Mouse (Mus musculus): ENCODE results near the gene Dock2. TPM values are rescaled to one million over a fixed set of nuclear protein-coding genes. Genes with fewer than 3 reads are reported as not detected.

Gene Dock2
- total RNA-seq, 2 experiments from 2014 or later, result 1.9 to 6.0 TPM

- DNase-seq, result no peak
These were observed 256.5 kb downstream of the Dock2 start for GRCm38 (mm10) chr11:34527238-34527637.

GRCm38 (mm10) chr11:34525096-34525891 is 258.4 kb downstream of the Dock2 start:
- no peak for DNase-seq

DNA sequence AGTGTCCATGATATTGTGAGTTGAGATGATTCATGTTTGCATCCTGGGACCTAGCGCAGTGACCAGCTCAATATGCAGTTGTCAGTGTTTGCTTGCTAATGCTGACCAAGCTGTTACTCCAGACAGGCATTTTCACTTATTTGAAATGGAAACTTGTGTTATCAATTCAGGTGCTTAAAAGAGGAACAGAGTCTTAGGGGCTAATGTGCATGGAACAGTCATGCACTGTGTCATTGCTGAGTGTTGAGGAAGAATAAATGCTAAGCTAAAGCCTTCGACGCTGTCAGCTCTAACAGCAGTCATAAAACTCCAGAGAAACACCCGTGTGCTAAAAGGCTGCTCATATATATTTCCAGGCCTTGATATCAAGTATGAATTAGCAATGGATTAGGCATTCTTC is 259.1 kb downstream of the Dock2 start:
- no peak for DNase-seq

- no peak for DNase-seq
These were observed 265.1 kb downstream of the Dock2 start for GRCm38 (mm10) chr11:34518566-34518965.

DNA sequence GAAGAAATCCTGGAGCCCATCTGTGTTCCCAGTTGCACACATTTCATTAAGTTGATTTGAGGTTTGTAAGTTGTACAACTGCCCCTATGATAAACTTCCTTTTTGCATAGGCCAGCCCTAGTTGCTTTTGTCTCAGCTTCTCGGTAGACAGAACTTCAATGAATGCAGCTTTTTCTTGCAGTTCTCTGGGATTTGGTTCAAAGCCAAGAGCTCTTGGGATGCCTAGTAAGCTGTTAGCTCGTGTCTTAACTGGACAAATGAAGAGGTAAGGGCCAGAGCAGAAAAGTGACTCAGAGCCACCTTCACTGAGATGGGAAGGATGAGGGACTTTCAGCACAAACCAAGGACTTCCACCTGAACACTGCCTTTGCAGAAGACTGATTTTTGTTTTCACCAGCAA is 266.7 kb downstream of the Dock2 start:
- no peak for DNase-seq

- DNase-seq, result no peak
These were observed 268.4 kb downstream of the Dock2 start for GRCm38 (mm10) chr11:34515301-34515700.

DNA sequence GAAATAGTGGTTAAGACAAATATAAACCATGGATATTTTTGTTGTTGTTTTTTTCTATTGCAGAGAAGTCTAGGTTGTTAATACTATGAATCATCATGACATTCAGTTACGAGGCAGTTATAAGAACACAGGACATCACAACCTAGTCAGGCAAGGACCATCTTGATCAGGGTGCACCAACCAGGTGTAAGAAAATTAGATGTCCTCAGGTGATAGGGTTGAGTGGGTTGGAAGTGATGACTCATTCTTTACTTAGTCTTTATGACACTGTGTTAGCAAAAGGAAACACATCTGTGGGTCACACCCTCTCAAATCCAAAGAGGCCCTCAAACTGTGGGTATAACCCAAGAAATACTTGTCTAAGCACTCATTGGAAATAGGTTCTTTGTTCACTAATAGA is 277.3 kb downstream of the Dock2 start:
- no peak for DNase-seq

DNA sequence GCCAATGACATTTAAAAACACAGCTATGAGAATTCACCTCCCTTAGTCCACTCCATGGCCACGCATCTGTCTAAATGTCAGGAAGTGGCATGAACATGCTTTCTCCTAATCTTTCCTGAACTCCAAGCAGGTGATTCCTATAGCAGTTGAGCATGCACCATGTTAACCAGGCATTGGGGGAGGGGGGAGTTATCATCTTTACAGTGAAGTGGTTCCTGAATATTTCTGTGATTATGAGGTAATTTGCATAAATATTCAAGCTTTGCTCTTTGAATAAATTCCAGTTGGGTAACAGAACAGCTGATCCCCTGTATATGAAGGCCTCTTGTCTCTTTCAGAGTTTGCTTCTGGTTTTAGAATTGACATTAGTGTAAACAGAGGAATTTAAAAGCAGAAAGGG is 284.0 kb downstream of the Dock2 start:
- no peak for DNase-seq

DNA sequence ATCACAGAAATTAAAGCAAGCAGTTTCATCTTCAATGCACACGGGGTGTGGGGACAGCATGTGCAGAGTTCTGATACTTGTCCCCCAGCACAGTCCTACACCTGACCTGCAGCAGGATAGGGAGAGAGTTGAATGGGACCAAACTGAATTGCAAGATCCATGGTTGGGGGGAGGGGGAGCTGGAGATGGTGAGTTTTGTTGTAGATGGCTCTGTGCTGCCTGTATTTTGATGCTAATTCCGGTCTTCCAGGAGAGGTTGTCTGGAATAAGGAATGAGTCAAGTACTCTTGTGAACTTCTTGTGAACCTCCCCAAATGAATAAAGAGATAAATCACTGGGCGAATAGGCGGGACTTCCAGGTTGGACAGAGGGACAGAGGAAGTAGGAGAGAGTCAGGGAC is 289.0 kb downstream of the Dock2 start:
- DNase-seq, result no peak

DNA sequence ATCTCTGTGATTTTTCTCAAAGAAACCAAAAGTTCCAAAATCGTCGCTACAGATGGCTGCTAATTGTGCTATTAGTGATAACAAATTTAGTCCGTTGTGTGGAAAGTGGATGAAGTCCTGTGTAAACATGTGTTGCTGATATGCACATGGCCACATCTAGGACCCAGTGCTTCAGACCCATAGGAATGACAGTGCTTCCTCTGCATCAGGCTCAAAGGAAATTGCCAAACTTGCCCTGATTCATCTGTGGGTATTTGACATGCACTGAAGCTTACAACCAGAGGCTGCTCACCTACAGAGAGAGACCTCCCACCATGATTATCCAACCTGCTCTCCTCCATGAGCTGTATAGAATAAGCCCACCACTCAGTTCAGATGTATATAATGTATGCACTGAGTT is 290.7 kb downstream of the Dock2 start:
- DNase-seq, result no peak

DNA sequence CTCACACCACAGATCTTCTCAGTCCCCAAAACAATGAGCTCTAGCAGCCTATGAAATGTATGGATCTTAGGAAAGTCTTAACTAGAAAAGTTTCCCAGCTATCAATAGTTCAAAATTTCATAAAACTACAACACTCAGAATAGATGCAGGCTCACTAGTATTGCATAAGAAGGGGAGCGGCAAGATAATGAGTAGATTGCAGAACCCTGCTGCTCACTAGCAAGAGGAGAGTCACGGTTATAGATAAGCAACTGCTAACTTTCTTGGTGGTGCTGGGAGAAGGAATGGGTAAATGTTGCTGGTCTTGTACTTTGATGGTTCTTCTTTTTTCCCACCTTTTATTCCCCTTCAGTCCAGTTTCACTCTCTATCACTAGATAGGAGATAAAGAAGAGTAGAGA is 291.5 kb downstream of the Dock2 start:
- DNase-seq, result no peak

GRCm38 (mm10) chr11:34489548-34489947 is 294.1 kb downstream of the Dock2 start:
- DNase-seq, result no peak

GRCm38 (mm10) chr11:34479301-34479700 is 304.4 kb downstream of the Dock2 start:
- no peak for DNase-seq

GRCm38 (mm10) chr11:34469792-34470191 is 313.9 kb downstream of the Dock2 start:
- no peak for DNase-seq

- no peak for DNase-seq
These were observed 315.1 kb downstream of the Dock2 start for GRCm38 (mm10) chr11:34468571-34468970.

DNA sequence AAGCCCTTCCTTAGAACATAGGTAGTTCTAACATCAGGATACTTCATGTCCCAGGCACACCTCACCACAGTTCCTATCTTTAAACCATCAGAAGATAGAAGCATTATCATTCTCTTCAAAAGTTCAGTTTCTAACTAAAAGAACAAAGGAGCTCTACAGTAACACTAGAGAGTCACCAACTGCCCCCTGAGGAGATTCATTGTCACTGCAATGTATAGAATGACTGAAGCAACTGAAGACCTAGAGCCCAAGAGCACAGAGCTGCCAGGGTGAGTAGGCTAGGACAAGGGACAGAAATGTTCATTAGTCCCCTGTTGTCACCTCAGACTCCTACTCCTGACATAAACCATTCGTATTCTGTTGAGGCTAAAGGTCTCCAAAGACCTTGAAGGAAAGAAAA is 316.6 kb downstream of the Dock2 start:
- no peak for DNase-seq

DNA sequence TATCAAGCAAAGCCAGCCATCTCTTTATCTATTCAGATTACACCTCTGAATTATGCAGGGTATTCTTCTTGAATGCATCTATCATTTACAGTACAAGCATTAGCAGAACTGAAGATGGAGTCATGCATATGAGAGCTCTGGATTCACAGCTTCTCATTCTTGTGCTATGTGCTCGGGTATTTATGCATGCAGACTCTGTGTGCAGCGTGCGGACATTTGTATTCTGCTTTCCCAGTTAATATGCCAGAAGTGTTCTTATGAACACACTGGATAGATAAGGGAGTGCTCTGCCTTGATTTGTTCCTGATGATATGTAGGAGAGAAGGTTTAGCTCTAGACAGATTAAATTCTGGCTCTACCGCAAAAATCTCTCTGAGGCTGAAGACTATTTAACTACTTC is 333.7 kb downstream of the Dock2 start:
- DNase-seq, result no peak

- peak in 1 of 2 experiments; percentile 37 for DNase-seq
These were observed 335.8 kb downstream of the Dock2 start for GRCm38 (mm10) chr11:34447891-34448290.

GRCm38 (mm10) chr11:34438429-34438828 is 345.3 kb downstream of the Dock2 start:
- DNase-seq, result no peak

DNA sequence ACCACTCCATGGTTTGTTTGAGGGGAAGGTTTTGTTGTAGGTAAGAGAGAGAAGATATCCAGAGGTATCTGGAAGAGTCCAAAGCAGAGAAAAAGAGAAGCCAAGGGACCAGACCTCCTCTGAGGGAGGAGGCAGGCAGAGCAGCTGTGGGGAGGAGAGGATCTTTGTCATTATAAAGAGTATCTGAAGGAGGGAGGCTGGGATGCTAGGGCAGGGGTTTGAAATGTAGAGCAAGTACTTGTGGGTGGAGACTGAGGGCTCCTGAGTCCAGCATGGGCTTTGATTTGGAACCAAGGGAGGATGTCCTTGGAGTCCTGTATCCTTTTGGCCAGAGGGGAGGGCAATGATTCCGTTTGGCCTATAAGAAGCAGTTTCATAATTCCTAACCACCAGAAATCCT is 346.2 kb downstream of the Dock2 start:
- DNase-seq, result no peak

GRCm38 (mm10) chr11:34431978-34432377 is 351.7 kb downstream of the Dock2 start:
- DNase-seq, result no peak

DNA sequence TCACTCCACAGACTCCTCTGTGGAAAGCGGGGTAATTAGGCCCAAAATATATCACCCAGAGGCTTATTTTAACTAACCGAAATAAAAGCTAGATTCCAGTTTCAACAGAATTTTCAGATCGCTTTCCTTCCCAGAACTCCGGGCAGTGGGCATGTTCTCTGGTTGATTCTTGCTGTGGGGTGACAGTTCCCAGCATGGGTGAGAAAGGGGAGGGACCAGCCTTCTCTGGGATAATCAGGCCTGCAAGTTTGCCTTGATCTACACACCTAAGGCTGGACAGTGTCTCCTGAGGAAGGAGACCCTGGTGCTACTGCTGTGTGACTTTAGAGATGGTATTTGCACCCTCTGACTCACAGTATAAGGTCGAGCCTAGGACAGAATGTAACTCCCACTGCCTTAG is 352.3 kb downstream of the Dock2 start:
- DNase-seq, result no peak

- no peak for DNase-seq
These were observed 352.8 kb downstream of the Dock2 start for GRCm38 (mm10) chr11:34430940-34431339.

DNA sequence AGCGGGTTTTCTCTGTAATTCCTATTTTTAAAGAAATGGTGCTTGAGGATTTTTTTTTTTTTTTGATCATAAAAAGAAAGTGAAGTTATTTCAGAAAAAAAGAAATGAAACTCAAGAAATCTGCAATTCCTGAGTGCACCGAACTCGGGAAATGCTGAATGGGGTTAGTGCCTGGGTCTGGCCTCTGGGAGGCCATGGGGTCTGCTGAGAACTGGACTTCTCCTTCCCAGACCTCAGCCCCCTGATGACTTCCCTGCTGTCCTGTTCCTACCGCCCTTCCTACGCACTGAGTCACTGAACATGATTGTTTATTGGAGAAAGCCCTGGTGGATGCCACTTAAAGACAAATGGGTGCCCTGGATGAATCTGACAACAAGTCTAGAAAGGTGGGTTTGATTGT is 356.5 kb downstream of the Dock2 start:
- DNase-seq, result no peak

- no peak for DNase-seq
These were observed 359.1 kb downstream of the Dock2 start for GRCm38 (mm10) chr11:34424546-34424945.
